Mouse (Mus musculus): Measurements from ENCODE around the gene Arhgap31. TPM values are rescaled to one million over a fixed set of nuclear protein-coding genes. Genes with fewer than 3 reads are reported as not detected.

The Arhgap31 gene
- total RNA-seq, 1 experiment from 2014 or later = 28.4 TPM

Other genes starting within 250 kb of the Arhgap31 start
- 39.1 and 44.3 TPM in 2 replicates for gene Timmdc1, start 190.6 kb downstream of the Arhgap31 start, total RNA-seq (2021)
- gene Poglut1, start 163.0 kb downstream of the Arhgap31 start, total RNA-seq (2021) = 29.6 and 34.0 TPM in 2 replicates
- 74.4 and 80.8 TPM in 2 replicates for gene Tmem39a, start 154.6 kb downstream of the Arhgap31 start, total RNA-seq (2021)
- gene B4galt4, start 29.0 kb upstream of the Arhgap31 start, total RNA-seq (2021) = 7.4 and 12.0 TPM in 2 replicates
- gene Upk1b, start 87.1 kb upstream of the Arhgap31 start, total RNA-seq (2021) = 0.70 and 1.3 TPM in 2 replicates
- not detected in 2 replicates for gene 4930435E12Rik, start 115.5 kb upstream of the Arhgap31 start, total RNA-seq (2021)
- 18.8 and 21.8 TPM in 2 replicates for gene Igsf11, start 179.4 kb upstream of the Arhgap31 start, total RNA-seq (2021)

All from adrenal gland, postnatal 25 days (tissue).